Mouse (Mus musculus) hematopoietic multipotent progenitor cell, adult 10-12 weeks (in vitro differentiated cells): ENCODE measurements around the gene B3galt2. TPM values are rescaled to one million over a fixed set of nuclear protein-coding genes. Genes with fewer than 3 reads are reported as not detected.

Source experiments
- polyA plus RNA-seq: library from polyadenylated mRNA; stranded (reverse); fragments of >175 nt; gene quantifications from 2 replicates; pipeline ENCODE4 v1.2.3, GENCODE M21; 2012; ENCODE audit warnings: low replicate concordance

The B3galt2 gene
- not detected in 2 replicates for polyA plus RNA-seq

GRCm38 (mm10) chr1:143640650-143641407 is at the start of gene B3galt2:
B3galt2 (plus strand) TSS chr1:143640664.

GRCm38 (mm10) chr1:143702741-143703262 is 62.3 kb downstream of the B3galt2 start, which contains the start of gene Cdc73:
Cdc73 (minus strand) TSS chr1:143702893.

Other genes starting within 250 kb of the B3galt2 start
- gene Cdc73, start 62.2 kb downstream of the B3galt2 start, polyA plus RNA-seq, result 2.3 and 2.4 TPM in 2 replicates
- 37.4 and 40.3 TPM in 2 replicates for gene Glrx2, start 75.7 kb downstream of the B3galt2 start, polyA plus RNA-seq
- 0.13 and 0.17 TPM in 2 replicates for gene Trove2, start 136.4 kb downstream of the B3galt2 start, polyA plus RNA-seq
- gene Uchl5, start 136.6 kb downstream of the B3galt2 start, polyA plus RNA-seq, result 30.2 and 33.3 TPM in 2 replicates